Mouse (Mus musculus) G1E-ER4 (cell line): ENCODE data around the gene Capn2. TPM values are rescaled to one million over a fixed set of nuclear protein-coding genes. Genes with fewer than 3 reads are reported as not detected.

Experiments used
- GATA1 ChIP-seq: IDR thresholded peaks from one replicate; pipeline ENCODE4 v1.8.0; 2012; ENCODE audit warnings: low read length, inconsistent platforms
- polyA plus RNA-seq: library from polyadenylated mRNA; stranded (reverse); fragments of >175 nt; gene quantifications from 2 replicates; pipeline ENCODE4 v1.2.3, GENCODE M21; 2012

Capn2 gene
- polyA plus RNA-seq, 1 experiment = not detected

DNA sequence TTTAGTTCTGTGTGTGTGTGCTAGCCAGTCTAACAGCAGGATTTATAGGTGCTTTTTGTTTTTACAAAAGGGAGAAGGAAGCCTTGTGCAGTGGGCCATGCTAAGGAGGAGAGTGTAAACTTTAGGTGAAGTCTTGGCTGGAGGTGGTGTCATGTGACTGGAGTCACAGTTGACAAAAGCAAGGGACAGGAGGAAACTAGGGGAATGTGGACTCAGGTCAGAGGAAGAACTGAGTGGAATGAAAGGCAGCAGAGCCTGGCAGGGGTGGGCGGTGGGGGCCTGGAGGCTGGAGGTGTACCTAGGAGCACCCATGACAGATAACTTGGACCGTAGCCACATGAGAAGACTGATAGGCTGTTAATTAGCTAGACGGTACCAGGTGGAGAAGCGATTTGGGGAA lies 52.1 kb downstream of the Capn2 start:
- no peak for TF ChIP-seq GATA1

DNA sequence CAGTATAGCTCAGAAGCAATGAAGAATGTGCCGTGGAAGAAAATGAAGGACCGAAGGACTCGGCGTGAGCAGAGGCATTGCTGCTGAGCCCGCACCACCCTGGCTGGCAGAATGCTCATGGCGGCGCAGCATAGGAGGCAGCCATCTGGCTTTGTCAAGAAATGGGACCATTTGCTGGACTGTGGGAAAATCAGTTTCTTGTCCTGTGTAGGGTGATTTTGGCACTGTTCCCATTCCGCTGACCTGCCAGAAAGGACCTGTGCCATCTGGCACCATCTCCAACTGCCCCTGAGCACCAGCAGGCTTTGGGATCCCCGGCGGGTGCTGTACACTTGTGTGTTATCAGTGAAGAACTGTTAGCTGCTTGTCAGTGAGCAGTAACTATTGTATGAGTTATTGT lies 55.6 kb downstream of the Capn2 start:
- no peak for TF ChIP-seq GATA1

DNA sequence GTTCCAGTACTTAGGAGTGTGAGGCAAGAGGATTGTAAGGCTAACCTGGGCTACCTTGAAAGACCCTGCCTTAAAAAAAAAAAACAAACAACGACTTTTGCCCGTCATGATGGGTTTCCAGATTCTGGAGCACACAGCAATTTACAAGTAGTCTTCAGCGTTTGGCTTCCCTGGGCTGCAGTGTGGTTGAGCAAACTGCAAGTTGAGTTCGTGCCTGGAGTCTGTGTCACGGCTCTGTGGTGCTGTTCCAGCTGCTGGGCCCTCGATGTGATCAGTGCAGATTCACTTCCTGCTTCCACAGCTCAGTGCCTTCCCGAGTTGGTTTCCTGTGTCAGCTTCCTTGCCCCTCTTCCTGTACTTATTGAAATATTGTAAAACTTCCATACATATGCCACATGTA lies 56.1 kb downstream of the Capn2 start:
- TF ChIP-seq GATA1 = no peak

DNA sequence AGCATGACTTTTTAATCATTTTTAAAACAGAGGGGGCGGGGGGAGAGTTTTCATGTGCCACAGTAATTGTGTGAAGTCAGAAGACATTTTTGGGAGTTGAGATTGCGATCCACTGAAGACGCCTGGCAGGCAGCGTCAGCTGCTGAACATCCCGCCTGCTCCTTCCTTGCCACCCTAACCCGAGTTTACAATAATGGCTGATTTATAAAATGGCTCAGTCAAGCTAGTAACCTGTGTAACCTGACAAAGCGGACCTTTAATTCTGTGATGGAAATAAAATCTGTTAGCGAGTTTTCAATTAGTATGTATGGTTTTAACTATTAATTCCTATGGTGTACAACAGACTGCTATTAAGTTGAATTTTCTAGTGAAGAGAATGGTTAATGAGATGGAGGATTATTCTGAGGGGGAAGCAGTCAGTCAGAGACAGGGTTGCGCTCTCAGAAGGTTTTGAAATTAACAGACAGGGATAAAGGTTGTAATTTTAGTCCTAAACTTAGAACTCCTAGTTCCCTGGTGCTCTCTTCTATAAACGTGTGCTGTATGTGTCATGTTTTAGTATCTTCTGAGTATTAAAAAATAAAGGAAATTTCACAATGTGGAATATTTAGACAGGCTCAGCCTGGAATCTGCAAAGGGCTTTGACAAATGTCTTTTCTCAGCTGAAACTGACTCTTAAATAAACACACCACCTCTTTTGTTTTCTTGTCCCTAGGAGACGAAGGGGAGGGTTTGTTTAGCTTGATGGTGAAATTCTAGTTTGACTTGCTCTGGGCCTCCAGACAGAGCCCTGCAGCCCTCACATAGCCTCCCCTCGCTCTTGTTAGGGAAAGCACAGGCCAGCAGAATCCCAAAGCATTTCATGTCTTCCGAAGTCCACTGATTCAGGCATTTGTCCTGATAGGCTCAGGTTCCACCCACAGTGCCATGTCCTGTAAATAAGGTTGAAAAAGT lies 56.8 kb downstream of the Capn2 start:
- TF ChIP-seq GATA1 = no peak

DNA sequence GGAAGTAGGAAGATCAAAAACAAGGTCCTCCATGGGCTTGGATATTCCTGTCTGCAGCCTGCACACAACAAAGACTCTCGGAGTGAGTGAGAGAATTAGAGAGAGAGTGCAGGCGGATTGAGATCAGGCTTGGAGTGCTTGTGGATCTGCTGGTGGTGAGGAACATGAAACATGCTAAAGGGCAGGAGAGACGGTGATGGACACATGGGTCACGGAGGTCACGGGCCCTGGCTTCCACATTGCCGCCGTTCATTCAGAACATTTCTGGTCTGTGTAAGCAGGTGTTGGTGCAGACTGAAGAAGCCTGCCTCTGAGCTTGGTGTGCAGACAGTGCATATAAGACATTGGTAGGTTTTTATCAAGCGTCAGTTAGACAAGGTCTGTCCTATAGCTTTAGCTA lies 58.0 kb downstream of the Capn2 start:
- TF ChIP-seq GATA1 = no peak

DNA sequence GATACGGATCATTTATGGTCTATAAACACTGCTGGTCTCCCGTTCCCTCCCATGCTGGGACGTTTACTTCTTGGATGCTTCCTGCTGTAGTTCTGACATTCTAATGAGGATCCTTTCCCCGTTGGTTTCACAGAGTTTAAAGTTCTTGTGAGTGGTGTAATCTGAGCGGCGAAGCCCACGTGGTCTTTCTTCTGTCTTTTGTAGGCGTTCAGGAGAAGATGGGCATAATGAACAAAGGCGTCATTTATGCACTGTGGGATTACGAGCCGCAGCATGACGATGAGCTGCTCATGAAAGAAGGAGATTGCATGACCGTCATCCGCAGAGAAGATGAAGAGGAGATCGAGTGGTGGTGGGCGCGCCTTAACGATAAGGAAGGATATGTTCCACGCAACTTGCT lies 58.9 kb downstream of the Capn2 start:
- TF ChIP-seq GATA1 = no peak

DNA sequence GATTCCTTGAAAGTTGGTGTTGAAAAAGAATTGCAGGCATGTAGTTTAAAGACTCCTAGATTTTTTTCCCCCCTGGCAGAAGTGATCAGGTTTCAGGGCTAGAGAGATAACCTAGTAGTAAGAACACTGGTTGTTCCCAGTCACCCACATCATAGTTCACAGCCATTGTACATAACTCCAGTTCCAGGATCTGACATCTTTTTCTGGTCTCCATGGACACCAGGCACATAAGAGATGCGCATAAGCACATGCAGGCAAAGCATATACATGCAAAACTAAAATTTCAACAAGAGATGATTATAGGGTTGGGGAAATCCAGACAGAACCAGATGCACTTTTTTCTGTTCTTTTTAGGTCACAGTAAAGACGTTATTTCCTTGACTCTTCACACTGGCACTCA lies 62.3 kb downstream of the Capn2 start:
- TF ChIP-seq GATA1 = no peak

DNA sequence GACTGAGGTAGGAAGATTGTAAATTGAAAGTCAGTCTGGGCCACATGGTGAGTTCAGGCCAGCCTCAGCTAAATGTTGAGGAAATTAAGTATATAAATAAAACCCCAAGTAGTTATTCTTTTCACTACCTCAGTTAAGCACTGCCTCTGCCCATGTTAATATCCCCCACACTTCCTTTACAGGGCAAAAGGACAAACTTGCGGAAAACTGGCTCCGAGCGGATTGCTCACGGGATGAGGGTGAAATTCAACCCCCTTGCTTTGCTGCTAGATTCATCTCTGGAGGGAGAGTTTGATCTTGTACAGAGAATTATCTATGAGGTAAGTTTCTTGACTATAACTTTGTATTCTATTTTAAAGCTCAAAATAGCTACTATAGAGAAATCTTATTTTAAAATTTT lies 64.9 kb downstream of the Capn2 start:
- TF ChIP-seq GATA1 = no peak

DNA sequence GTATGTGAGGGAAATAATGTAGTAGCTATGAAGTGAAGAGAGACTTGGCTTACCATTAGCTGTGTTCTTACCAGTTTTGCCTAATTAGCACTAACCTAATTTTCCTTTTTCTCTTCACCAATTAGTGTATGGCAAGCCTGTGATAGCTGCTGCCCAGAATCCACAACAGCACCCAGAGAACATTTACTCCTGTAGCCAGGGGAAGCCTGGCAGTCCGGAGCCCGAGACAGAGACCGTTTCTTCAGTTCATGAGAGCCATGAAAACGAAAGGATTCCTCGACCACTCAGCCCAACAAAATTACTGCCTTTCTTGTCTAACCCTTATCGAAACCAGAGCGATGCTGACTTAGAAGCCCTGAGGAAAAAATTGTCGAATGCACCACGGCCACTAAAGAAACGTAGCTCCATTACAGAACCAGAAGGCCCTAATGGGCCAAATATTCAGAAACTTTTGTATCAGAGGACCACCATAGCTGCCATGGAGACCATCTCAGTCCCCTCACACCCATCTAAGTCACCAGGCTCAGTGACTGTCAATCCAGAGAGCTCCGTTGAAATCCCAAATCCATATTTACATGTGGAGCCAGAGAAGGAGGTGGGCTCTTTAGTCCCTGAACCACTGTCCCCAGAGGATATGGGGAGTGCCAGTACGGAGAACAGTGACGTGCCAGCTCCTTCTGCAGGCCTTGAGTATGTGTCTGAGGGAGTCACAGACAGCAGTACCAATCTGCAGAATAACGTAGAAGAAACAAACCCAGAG lies 69.0 kb downstream of the Capn2 start:
- no peak for TF ChIP-seq GATA1

DNA sequence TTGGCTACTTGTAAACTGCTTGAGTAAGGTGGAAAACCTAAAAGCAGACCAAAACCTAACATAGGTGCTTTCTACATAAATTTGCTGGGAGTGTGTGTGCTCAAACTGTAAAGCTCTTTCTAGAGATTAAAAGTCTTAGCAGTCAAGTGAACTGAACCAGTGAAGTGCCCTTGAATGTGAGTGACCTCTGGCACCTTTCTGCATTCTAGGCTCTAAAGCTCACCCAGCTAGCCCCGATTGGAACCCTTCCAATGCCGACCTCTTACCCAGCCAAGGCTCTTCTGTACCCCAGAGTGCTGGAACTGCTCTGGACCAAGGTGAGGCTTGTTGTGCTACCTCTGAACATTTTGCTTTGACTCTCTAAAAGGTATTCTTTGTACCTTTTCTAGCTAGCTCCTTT lies 73.3 kb downstream of the Capn2 start:
- TF ChIP-seq GATA1 = no peak

DNA sequence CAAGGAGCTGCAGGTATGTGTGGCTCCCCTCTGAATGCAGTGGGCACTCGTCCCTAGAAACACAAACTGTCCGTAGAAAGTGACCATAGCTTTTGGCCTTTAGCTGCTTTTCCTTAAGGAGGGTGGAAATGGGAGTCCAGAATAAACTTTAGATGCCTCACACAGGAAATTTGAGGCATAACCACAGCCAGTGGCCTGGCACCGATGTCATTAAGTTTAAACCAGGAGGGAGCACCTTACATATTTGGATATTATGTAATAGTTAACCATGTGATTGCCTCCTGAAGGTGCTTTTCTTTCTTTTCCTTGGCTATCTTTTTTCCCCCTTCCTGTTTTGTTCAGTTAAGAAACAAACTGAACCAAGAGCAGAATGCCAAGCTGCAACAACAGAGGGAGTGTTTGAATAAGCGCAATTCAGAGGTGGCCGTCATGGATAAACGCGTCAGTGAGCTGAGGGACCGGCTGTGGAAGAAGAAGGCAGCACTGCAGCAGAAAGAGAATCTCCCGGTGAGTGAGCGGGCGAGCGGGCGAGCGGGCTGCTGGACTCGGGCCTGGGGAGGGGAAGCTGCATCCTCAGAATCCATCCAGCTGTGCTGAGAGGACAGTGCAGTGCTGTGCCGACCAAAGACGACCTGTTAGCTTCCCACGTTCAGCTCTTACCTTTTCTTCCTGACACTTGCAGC lies 75.5 kb downstream of the Capn2 start:
- TF ChIP-seq GATA1 = no peak

DNA sequence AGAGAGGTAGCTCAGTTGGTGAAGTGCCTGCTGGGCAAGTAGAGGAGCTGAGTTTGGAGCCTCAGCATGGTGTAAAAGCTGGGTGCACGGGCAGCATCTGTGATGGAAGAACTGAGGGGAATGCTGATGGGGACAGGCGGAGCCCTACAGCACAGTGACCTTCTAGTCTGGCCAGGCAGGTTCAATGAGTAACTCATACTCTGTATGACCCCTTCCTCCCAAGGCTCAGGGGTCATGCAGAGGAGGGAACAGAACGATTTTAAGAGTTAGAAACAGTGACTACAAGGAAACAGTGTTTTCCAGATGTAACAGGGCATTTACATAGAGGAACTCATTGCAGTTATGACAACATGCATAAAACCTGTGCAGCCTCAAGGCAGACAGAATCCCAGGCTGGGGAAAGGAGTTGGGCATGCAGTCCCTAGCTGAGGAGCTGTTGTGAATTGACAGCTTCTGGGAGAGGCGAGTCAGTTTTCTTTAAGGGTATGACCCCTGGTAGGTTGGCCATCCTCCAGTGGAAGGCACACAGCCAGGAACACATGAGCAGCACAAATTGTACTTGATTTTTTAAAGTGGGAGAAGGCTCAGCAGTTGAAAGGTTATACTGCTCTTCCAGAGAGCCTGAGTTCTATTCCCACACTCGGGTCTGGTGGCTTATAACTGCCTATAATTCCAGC lies 77.7 kb downstream of the Capn2 start:
- TF ChIP-seq GATA1 = no peak

DNA sequence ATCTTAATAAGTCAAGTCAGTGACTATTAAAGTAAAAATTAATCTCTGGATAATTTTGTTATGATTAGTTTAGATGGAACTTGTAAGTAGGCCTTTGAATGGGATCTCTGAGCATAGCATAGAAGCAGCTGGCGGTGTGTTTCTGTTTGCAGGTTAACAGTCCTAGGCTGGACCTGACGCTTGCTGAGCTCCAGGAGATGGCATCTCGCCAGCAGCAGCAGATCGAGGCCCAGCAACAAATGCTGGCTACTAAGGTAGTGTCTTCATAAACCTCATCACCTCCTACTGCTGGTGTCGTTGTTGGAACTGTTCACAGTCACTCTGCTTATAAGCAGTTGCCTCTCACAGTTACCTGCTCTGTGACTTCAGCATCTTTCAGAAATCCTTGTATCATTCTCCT lies 80.7 kb downstream of the Capn2 start:
- no peak for TF ChIP-seq GATA1

DNA sequence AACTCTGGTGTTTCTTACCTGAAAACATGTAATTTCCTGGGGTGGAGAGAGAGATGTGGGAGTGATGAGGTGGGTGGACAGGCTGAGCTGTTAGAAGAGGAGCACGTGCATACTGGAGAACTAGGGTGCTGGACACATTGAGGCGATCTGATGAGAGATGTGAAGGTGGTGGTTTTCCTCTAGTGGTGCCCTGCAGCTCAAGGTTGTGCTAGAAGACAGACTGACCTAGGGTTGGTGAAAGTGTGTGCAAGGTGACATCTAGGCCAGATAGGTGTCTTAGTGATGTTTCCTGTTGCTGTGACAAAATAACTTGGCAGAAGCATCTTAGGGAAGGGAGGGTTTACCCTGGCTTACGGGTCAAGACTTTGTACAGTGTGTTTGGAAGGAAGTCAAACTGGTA lies 85.3 kb downstream of the Capn2 start:
- no peak for TF ChIP-seq GATA1

DNA sequence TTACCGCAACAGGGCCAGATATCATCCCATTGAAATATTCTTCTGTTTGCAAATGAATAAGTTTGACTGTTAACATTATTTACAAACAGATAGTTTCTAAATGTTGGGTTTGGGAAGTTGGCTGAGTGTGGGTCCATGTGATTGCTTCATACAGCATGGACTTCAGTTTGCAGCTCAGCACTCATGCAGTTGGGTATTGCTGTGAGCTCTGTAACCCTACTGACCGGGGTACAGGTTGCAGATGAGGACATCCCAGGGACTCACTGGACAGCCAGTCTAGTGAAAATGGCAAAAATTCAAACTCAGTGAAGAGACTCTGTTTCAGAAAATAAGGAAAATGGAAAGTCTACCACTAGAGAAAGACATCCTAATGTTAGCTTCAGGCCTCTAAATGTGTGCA lies 86.7 kb downstream of the Capn2 start:
- TF ChIP-seq GATA1 = no peak

DNA sequence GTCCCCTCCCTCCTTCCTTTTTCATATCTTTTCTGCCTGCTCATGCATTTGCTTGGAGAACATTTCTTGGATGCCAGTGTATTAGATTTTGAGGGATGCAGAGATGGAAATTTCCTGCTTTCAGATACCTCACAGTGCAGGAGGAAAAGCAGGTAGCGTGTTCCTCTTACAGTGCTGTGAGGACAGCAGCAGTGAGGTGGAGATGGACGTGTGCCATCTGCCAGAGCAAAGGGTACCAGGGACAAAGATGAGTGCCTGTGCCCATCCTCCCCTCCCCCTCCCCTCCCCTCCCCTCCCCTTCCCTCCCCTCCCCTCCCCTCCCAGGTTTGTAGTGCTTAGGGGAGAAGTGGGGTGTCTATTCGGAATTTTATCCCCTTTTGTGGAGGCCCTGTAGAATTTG lies 87.6 kb downstream of the Capn2 start:
- no peak for TF ChIP-seq GATA1
